Mouse (Mus musculus) adrenal gland, postnatal 4 days (tissue): ENCODE results near the gene Flt3. TPM values are rescaled to one million over a fixed set of nuclear protein-coding genes. Genes with fewer than 3 reads are reported as not detected.

Experiments used
- DNase-seq, 2 experiments: peaks; one replicate each; pipeline ENCODE4 v3.0.0; 2021 to 2022; ENCODE audit warnings: low spot score in 2 of 2, mixed read lengths in 2 of 2
- total RNA-seq, 2 experiments: library from RNA; stranded (reverse); gene quantifications; 2 replicates each; pipeline ENCODE4 v1.2.3; 2021

The Flt3 gene
- total RNA-seq, 2 experiments from 2014 or later = 0.20 to 0.31 TPM

- no peak for DNase-seq
Observed at GRCm38 (mm10) chr5:147356260-147357055, 43.8 kb downstream of the Flt3 start.

- no peak for DNase-seq
Observed at GRCm38 (mm10) chr5:147355788-147356187, 44.5 kb downstream of the Flt3 start.

- DNase-seq = no peak
Observed at GRCm38 (mm10) chr5:147354985-147355384, 45.3 kb downstream of the Flt3 start.

- DNase-seq = no peak
Observed at GRCm38 (mm10) chr5:147354161-147354780, 46.0 kb downstream of the Flt3 start.

- DNase-seq = no peak
Observed at GRCm38 (mm10) chr5:147351931-147352330, 48.4 kb downstream of the Flt3 start.

- no peak for DNase-seq
Observed at GRCm38 (mm10) chr5:147345981-147346380, 54.3 kb downstream of the Flt3 start.

- no peak for DNase-seq
Observed at GRCm38 (mm10) chr5:147343904-147344303, 56.4 kb downstream of the Flt3 start.

GRCm38 (mm10) chr5:147342901-147343300 lies 57.4 kb downstream of the Flt3 start:
- DNase-seq = no peak

- DNase-seq = no peak
Observed at GRCm38 (mm10) chr5:147340741-147341414, 59.4 kb downstream of the Flt3 start.

- DNase-seq = no peak
Observed at GRCm38 (mm10) chr5:147339560-147339959, 60.7 kb downstream of the Flt3 start.

- DNase-seq = no peak
Observed at GRCm38 (mm10) chr5:147338967-147339366, 61.3 kb downstream of the Flt3 start.

GRCm38 (mm10) chr5:147332711-147333110 lies 67.6 kb downstream of the Flt3 start:
- no peak for DNase-seq

GRCm38 (mm10) chr5:147331547-147331946 lies 68.7 kb downstream of the Flt3 start:
- peak in 1 of 2 experiments; percentile 43 for DNase-seq

GRCm38 (mm10) chr5:147329946-147330345 lies 70.3 kb downstream of the Flt3 start:
- DNase-seq = no peak

GRCm38 (mm10) chr5:147327636-147328035 lies 72.7 kb downstream of the Flt3 start:
- DNase-seq = no peak

- DNase-seq = no peak
Observed at GRCm38 (mm10) chr5:147325931-147326330, 74.4 kb downstream of the Flt3 start.

- DNase-seq = peak; percentile 49 to 55
Observed at GRCm38 (mm10) chr5:147323237-147323917, 76.9 kb downstream of the Flt3 start.

- no peak for DNase-seq
Observed at GRCm38 (mm10) chr5:147322183-147322582, 78.1 kb downstream of the Flt3 start, which contains the start of gene Urad. Urad (minus strand) TSS chr5:147322440.

GRCm38 (mm10) chr5:147319653-147320052 lies 80.6 kb downstream of the Flt3 start:
- DNase-seq = no peak

GRCm38 (mm10) chr5:147317991-147318390 lies 82.3 kb downstream of the Flt3 start:
- no peak for DNase-seq

GRCm38 (mm10) chr5:147317321-147317720 lies 83.0 kb downstream of the Flt3 start:
- no peak for DNase-seq
